Mouse (Mus musculus): ENCODE data around the gene Dpagt1. TPM values are rescaled to one million over a fixed set of nuclear protein-coding genes. Genes with fewer than 3 reads are reported as not detected.
"Not testable (repeated sequence)": the region's sequence is repeated elsewhere in the genome, so short reads cannot be mapped to it uniquely, and the experiment has no call there.

Gene Dpagt1
- polyA plus RNA-seq, 1 experiment from 2014 or later: 39.3 TPM

DNA sequence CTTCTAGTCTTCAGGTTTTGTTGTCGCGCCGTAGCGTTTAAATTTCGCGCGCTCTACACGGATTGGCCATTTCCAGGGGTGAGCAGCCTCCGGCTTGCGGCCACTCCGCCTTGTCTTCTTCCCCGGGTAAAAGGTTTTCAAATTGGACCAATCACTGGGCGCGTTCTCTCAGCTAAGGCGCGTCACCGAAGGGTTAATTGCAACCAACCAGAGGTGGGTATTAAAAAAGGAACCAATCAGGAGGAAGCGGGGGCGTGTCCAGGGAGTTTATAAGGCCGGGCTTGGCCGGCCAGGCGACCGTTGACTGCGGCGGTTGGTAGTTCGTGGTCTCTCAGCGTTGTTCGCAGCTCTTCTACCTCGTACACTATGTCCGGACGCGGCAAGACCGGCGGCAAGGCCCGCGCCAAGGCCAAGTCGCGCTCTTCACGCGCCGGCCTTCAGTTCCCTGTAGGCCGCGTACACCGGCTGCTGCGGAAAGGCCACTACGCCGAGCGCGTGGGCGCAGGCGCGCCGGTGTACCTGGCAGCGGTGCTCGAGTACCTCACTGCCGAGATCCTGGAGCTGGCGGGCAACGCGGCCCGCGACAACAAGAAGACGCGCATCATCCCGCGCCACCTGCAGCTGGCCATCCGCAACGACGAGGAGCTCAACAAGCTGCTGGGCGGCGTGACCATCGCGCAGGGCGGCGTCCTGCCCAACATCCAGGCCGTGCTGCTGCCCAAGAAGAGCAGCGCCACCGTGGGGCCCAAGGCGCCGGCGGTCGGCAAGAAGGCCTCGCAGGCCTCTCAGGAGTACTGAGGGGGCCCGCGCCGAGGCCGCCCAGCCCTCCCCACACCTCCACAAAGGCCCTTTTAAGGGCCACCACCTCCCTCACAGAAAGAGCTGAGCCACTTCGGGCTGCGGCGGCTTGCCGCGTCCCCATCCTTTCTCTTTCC, 8.8 kb downstream of the Dpagt1 start, which contains the start of gene H2afx:
H2afx (plus strand) TSS at position 299 of the 935 bp plus-strand sequence.
- Histone ChIP-seq H3K9me3 (peaks cover 5% of the 10 kb centered on the region; the same call in 1 of the 2 replicates), H3K9ac (peak within 1 kb of the TSS; percentile 100), H3K4me2 (peak within 1 kb of the TSS; percentile 69), H3K4me3 (replicated peaks) (peak within 1 kb of the TSS; percentile 83), H3K27me3 (no peaks in the 10 kb centered on the region), H3K27ac (peak within 1 kb of the TSS; percentile 96), H3K36me3 (replicated peaks) (peaks cover 68% of the 10 kb centered on the region), H3K4me1 (peaks cover 23% of the 10 kb centered on the region)
- ATAC-seq (ENCODE audit: low FRiP score): peak; percentile 96
- under 1% methylated on average over 87 of the region's 91 CpGs for WGBS

- H3K9me3 ChIP-seq: peaks cover 5% of the 10 kb centered on the region; the same call in 1 of the 2 replicates
- H3K27ac ChIP-seq: peak overlapping the region; percentile 96
- no peak for ATAC-seq (ENCODE audit: low FRiP score)
- peak overlapping the region; percentile 100 for H3K9ac ChIP-seq
- peaks cover 64% of the 10 kb centered on the region for H3K36me3 ChIP-seq (replicated peaks)
- H3K27me3 ChIP-seq: no peaks in the 10 kb centered on the region
- WGBS: under 1% methylated on average over 49 of the region's 50 CpGs
- H3K4me2 ChIP-seq: peak overlapping the region; percentile 69
- H3K4me3 ChIP-seq (replicated peaks): peak overlapping the region; percentile 83
- peaks cover 23% of the 10 kb centered on the region for H3K4me1 ChIP-seq
Observed at GRCm38 (mm10) chr9:44335331-44336092, 9.7 kb downstream of the Dpagt1 start.

DNA sequence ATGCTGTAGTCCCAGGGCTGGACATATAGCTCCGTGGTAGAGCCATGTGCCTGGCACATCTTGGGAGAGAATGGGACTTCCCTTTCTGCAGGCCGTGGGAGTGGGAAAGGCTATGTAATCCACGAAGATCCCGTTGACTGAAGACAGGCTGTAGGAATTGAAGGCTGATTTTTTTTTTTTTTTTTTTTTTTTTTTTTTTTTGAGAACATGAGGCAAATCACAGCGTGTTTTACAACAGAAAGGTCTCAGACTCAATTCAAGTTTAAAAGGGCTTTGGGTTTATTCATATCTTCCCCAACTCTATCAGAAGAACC, 10.2 kb downstream of the Dpagt1 start:
- peak overlapping the region; percentile 83 for H3K4me3 ChIP-seq (replicated peaks)
- no peak for ATAC-seq (ENCODE audit: low FRiP score)
- H3K36me3 ChIP-seq (replicated peaks): peaks cover 63% of the 10 kb centered on the region
- peak overlapping the region; percentile 100 for H3K9ac ChIP-seq
- WGBS: under 1% methylated on average over 5 of the region's 5 CpGs
- peaks cover 23% of the 10 kb centered on the region for H3K4me1 ChIP-seq
- no peaks in the 10 kb centered on the region for H3K27me3 ChIP-seq
- peaks cover 5% of the 10 kb centered on the region; the same call in 1 of the 2 replicates for H3K9me3 ChIP-seq
- H3K27ac ChIP-seq: peak overlapping the region; percentile 96
- peak overlapping the region; percentile 69 for H3K4me2 ChIP-seq

DNA sequence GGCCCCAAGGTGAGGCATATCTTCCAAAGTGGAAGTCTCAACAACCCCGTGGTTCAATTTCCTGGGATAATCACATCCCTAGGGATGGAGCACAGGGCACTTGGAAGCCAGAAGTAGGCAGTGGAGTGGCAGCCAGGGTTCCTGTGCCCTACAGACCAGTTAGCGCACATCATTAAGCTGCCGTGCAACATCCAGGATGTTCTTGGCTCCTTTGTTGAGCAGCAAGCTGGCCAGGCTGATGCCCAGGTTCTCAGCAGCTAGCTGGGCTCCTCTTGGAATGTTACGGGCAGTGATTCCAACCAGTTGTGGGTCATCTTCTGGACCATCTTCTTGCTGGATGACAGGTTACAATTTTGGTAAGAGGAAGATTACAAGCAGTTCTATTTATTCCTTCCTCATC, 10.7 kb downstream of the Dpagt1 start:
- Histone ChIP-seq H3K4me1 (peaks cover 23% of the 10 kb centered on the region), H3K4me2 (peak overlapping the region; percentile 69), H3K36me3 (replicated peaks) (peaks cover 63% of the 10 kb centered on the region), H3K27ac (peak overlapping the region; percentile 15; the same call in 1 of the 2 replicates), H3K9ac (peak overlapping the region; percentile 100), H3K4me3 (replicated peaks) (peak overlapping the region; percentile 83)
- ATAC-seq (ENCODE audit: low FRiP score); H3K9me3 ChIP-seq; H3K27me3 ChIP-seq: not testable (repeated sequence)
- WGBS: 25% methylated on average over 4 of the region's 4 CpGs

- H3K4me2 ChIP-seq: peak overlapping the region; percentile 69
- 82% methylated on average over 3 of the region's 3 CpGs for WGBS
- H3K9me3 ChIP-seq: peaks cover 5% of the 10 kb centered on the region; the same call in 1 of the 2 replicates
- ATAC-seq (ENCODE audit: low FRiP score): no peak
- peak overlapping the region; percentile 100 for H3K9ac ChIP-seq
- peak overlapping the region; percentile 83 for H3K4me3 ChIP-seq (replicated peaks)
- H3K27me3 ChIP-seq: no peaks in the 10 kb centered on the region
- peaks cover 23% of the 10 kb centered on the region for H3K4me1 ChIP-seq
- peaks cover 60% of the 10 kb centered on the region for H3K36me3 ChIP-seq (replicated peaks)
- H3K27ac ChIP-seq: peak overlapping the region; percentile 15; the same call in 1 of the 2 replicates
Observed at GRCm38 (mm10) chr9:44336964-44337363, 11.1 kb downstream of the Dpagt1 start.

GRCm38 (mm10) chr9:44337436-44338169, 11.8 kb downstream of the Dpagt1 start:
- H3K4me2 ChIP-seq: peak overlapping the region; percentile 69
- ATAC-seq (ENCODE audit: low FRiP score): no peak
- peaks cover 27% of the 10 kb centered on the region for H3K4me1 ChIP-seq
- peaks cover 54% of the 10 kb centered on the region for H3K36me3 ChIP-seq (replicated peaks)
- peak overlapping the region; percentile 83 for H3K4me3 ChIP-seq (replicated peaks)
- WGBS: 72% methylated on average over 9 of the region's 9 CpGs
- H3K27ac ChIP-seq: peak overlapping the region; percentile 42; the same call in 1 of the 2 replicates
- no peaks in the 10 kb centered on the region for H3K27me3 ChIP-seq
- peak overlapping the region; percentile 100; the same call in 1 of the 2 replicates for H3K9ac ChIP-seq
- peaks cover 5% of the 10 kb centered on the region; the same call in 1 of the 2 replicates for H3K9me3 ChIP-seq

DNA sequence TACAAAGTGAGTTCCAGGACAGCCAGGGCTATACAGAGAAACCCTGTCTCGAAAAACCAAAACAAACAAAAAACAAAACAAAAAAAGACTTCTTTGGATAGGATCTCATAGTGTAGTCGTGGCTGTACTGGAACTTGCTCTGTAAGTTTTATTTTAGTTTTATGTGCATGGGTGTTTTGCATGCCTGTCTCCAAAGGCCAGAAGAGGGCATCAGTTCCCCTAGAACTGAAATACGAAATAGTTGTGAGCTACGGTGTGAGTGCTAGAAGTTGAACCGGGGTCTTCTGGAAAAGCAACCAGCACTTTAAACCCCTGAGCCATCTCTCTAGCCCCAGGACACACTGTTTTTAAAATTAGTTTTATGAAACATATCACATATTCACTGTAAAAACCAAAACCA, 12.8 kb downstream of the Dpagt1 start:
- no peak overlapping the region; the same call in 1 of the 2 replicates for H3K4me2 ChIP-seq
- H3K27ac ChIP-seq: no peak overlapping the region
- peaks cover 44% of the 10 kb centered on the region for H3K36me3 ChIP-seq (replicated peaks)
- ATAC-seq (ENCODE audit: low FRiP score): no peak
- no peak overlapping the region for H3K4me3 ChIP-seq (replicated peaks)
- no peaks in the 10 kb centered on the region for H3K27me3 ChIP-seq
- H3K9me3 ChIP-seq: 0 out of 2 replicates have a peak, but pooled peaks cover 2% of the 10 kb centered on the region
- no peak overlapping the region for H3K9ac ChIP-seq
- peaks cover 36% of the 10 kb centered on the region for H3K4me1 ChIP-seq
- WGBS: 78% methylated on average over 5 of the region's 5 CpGs

- no peaks in the 10 kb centered on the region for H3K9me3 ChIP-seq
- WGBS: 94% methylated on average over 5 of the region's 5 CpGs
- H3K27me3 ChIP-seq: no peaks in the 10 kb centered on the region
- no peak overlapping the region for H3K27ac ChIP-seq
- no peak overlapping the region for H3K4me2 ChIP-seq
- no peak for ATAC-seq (ENCODE audit: low FRiP score)
- peaks cover 35% of the 10 kb centered on the region for H3K4me1 ChIP-seq
- peaks cover 48% of the 10 kb centered on the region for H3K36me3 ChIP-seq (replicated peaks)
- H3K4me3 ChIP-seq (replicated peaks): no peak overlapping the region
- H3K9ac ChIP-seq: no peak overlapping the region
Observed at GRCm38 (mm10) chr9:44341487-44341886, 15.7 kb downstream of the Dpagt1 start.

DNA sequence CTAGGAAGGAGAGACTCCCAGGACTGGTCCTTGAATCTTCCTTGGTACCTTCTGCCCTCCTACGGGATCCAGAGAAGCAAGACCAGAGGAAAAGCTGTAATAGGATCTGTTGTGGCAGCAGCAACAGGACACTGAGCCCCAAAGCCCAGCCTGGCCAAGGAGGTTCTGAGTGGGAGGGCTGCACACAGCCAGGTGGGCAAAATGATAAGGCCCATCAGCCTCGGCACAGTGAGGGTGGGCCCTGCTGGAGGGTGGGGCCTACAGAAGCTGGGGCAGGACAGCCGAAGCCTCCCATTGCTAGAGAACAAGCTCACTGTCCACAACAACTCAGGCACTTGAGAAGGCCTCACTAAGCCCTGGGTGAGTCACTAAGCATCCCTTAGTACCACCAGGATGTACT, 16.4 kb downstream of the Dpagt1 start:
- Histone ChIP-seq H3K4me2 (no peak overlapping the region), H3K9ac (no peak overlapping the region), H3K4me3 (replicated peaks) (no peak overlapping the region), H3K27me3 (no peaks in the 10 kb centered on the region), H3K4me1 (peaks cover 28% of the 10 kb centered on the region), H3K27ac (no peak overlapping the region), H3K9me3 (no peaks in the 10 kb centered on the region), H3K36me3 (replicated peaks) (peaks cover 47% of the 10 kb centered on the region)
- no peak for ATAC-seq (ENCODE audit: low FRiP score)
- WGBS: 88% methylated on average over 3 of the region's 3 CpGs

GRCm38 (mm10) chr9:44342605-44343004, 16.8 kb downstream of the Dpagt1 start:
- H3K4me1 ChIP-seq: peaks cover 23% of the 10 kb centered on the region
- peak overlapping the region; percentile 6; the same call in 1 of the 2 replicates for H3K4me2 ChIP-seq
- no peak overlapping the region for H3K4me3 ChIP-seq (replicated peaks)
- peaks cover 47% of the 10 kb centered on the region for H3K36me3 ChIP-seq (replicated peaks)
- 0 out of 2 replicates have a peak overlapping the region, but pooled peaks have one; percentile 20 for H3K27ac ChIP-seq
- H3K9ac ChIP-seq: peak overlapping the region; percentile 83; the same call in 1 of the 2 replicates
- no peaks in the 10 kb centered on the region for H3K27me3 ChIP-seq
- H3K9me3 ChIP-seq: no peaks in the 10 kb centered on the region
- 93% methylated on average over 1 of the region's 1 CpGs for WGBS
- no peak for ATAC-seq (ENCODE audit: low FRiP score)

GRCm38 (mm10) chr9:44343290-44343689, 17.5 kb downstream of the Dpagt1 start:
- no peaks in the 10 kb centered on the region for H3K9me3 ChIP-seq
- H3K4me3 ChIP-seq (replicated peaks): peak overlapping the region; percentile 88
- peak overlapping the region; percentile 83 for H3K9ac ChIP-seq
- H3K4me2 ChIP-seq: peak overlapping the region; percentile 53
- no peaks in the 10 kb centered on the region for H3K27me3 ChIP-seq
- peaks cover 18% of the 10 kb centered on the region for H3K4me1 ChIP-seq
- H3K36me3 ChIP-seq (replicated peaks): peaks cover 50% of the 10 kb centered on the region
- H3K27ac ChIP-seq: peak overlapping the region; percentile 98
- 13% methylated on average over 6 of the region's 6 CpGs for WGBS
- ATAC-seq (ENCODE audit: low FRiP score): peak; percentile 8; the same call in 1 of the 2 replicates

Data from forebrain, embryonic 12.5 days (tissue).